Mouse (Mus musculus) kidney, adult 2 months (tissue): Measurements from ENCODE around the gene Nectin1.

Experiments used
- CTCF ChIP-seq: fragments of 200-500 bp; conservative IDR thresholded peaks from 2 replicates; pipeline ENCODE4 v1.5.1; 2011; ENCODE audit warnings: low read depth, mild to moderate bottlenecking, control low read depth, low read length, moderate library complexity, mixed read lengths; ENCODE audit not compliant: insufficient read depth, insufficient read length
- POLR2A ChIP-seq: fragments of 200-500 bp; IDR thresholded peaks from one replicate; pipeline ENCODE4 v1.6.1; 2011; ENCODE audit warnings: low read depth, low read length, control low read depth

- TF ChIP-seq POLR2A (no peak), CTCF (no peak)
Measured at GRCm38 (mm10) chr9:43698841-43699240, 44.9 kb upstream of the Nectin1 start.
